Mouse (Mus musculus): Measurements from ENCODE around the gene Olfr446. TPM values are rescaled to one million over a fixed set of nuclear protein-coding genes. Genes with fewer than 3 reads are reported as not detected.

The Olfr446 gene
- polyA plus RNA-seq (2016; fragmentation: Nextera tagmentation; extraction: Ambion mirVana) = not detected in 2 replicates

- 66% methylated on average over 2 of the region's 2 CpGs for WGBS
- no peak within 1 kb of the TSS for H3K4me2 ChIP-seq (replicated peaks)
- no peak for ATAC-seq (ENCODE audit: low FRiP score, low read depth)
- H3K9ac ChIP-seq (replicated peaks) = no peak within 1 kb of the TSS
- no peak within 1 kb of the TSS for H3K27ac ChIP-seq (replicated peaks)
- H3K36me3 ChIP-seq = no peaks in the 10 kb centered on the region
- no peaks in the 10 kb centered on the region for H3K27me3 ChIP-seq
- no peaks in the 10 kb centered on the region for H3K9me3 ChIP-seq
- H3K4me3 ChIP-seq = no peak within 1 kb of the TSS
- no peaks in the 10 kb centered on the region for H3K4me1 ChIP-seq
Measured at GRCm38 (mm10) chr6:42921077-42921476, at the start of gene Olfr446. Olfr446 (plus strand) TSS chr6:42921377.

- Histone ChIP-seq H3K9me3 (no peaks in the 10 kb centered on the region), H3K36me3 (no peaks in the 10 kb centered on the region), H3K27me3 (no peaks in the 10 kb centered on the region), H3K4me1 (no peaks in the 10 kb centered on the region), H3K9ac (replicated peaks) (no peak overlapping the region), H3K4me3 (no peak overlapping the region), H3K27ac (replicated peaks) (no peak overlapping the region), H3K4me2 (replicated peaks) (no peak overlapping the region)
- no peak for ATAC-seq (ENCODE audit: low FRiP score, low read depth)
Measured at GRCm38 (mm10) chr6:42876323-42876722, 44.9 kb upstream of the Olfr446 start.

GRCm38 (mm10) chr6:42890141-42890540, 31.0 kb upstream of the Olfr446 start, which contains the start of gene Olfr448:
Olfr448 (plus strand) TSS chr6:42890441.
- H3K27me3 ChIP-seq = no peaks in the 10 kb centered on the region
- WGBS = 93% methylated on average over 1 of the region's 1 CpGs
- H3K9ac ChIP-seq (replicated peaks) = no peak within 1 kb of the TSS
- ATAC-seq (ENCODE audit: low FRiP score, low read depth) = no peak
- H3K4me1 ChIP-seq = no peaks in the 10 kb centered on the region
- no peak within 1 kb of the TSS for H3K4me2 ChIP-seq (replicated peaks)
- no peaks in the 10 kb centered on the region for H3K36me3 ChIP-seq
- no peaks in the 10 kb centered on the region for H3K9me3 ChIP-seq
- no peak within 1 kb of the TSS for H3K4me3 ChIP-seq
- no peak within 1 kb of the TSS for H3K27ac ChIP-seq (replicated peaks)

- H3K4me1 ChIP-seq = no peaks in the 10 kb centered on the region
- H3K27me3 ChIP-seq = no peaks in the 10 kb centered on the region
- 10% methylated on average over 1 of the region's 1 CpGs for WGBS
- no peaks in the 10 kb centered on the region for H3K9me3 ChIP-seq
- no peak overlapping the region for H3K4me2 ChIP-seq (replicated peaks)
- no peaks in the 10 kb centered on the region for H3K36me3 ChIP-seq
- no peak overlapping the region for H3K27ac ChIP-seq (replicated peaks)
- H3K9ac ChIP-seq (replicated peaks) = no peak overlapping the region
- no peak for ATAC-seq (ENCODE audit: low FRiP score, low read depth)
- H3K4me3 ChIP-seq = no peak overlapping the region
Measured at GRCm38 (mm10) chr6:42900345-42900744, 20.8 kb upstream of the Olfr446 start.

GRCm38 (mm10) chr6:42908578-42908977, 12.6 kb upstream of the Olfr446 start, which contains the start of gene Olfr447:
Olfr447 (plus strand) TSS chr6:42908878.
- ATAC-seq (ENCODE audit: low FRiP score, low read depth) = no peak
- H3K9me3 ChIP-seq = no peaks in the 10 kb centered on the region
- no peak within 1 kb of the TSS for H3K9ac ChIP-seq (replicated peaks)
- no peak within 1 kb of the TSS for H3K4me3 ChIP-seq
- H3K4me2 ChIP-seq (replicated peaks) = no peak within 1 kb of the TSS
- H3K36me3 ChIP-seq = no peaks in the 10 kb centered on the region
- no peak within 1 kb of the TSS for H3K27ac ChIP-seq (replicated peaks)
- H3K27me3 ChIP-seq = no peaks in the 10 kb centered on the region
- no peaks in the 10 kb centered on the region for H3K4me1 ChIP-seq

GRCm38 (mm10) chr6:42948767-42949166, 27.6 kb downstream of the Olfr446 start, which contains the start of gene Olfr444:
Olfr444 (plus strand) TSS chr6:42949067.
- ATAC-seq (ENCODE audit: low FRiP score, low read depth) = no peak

GRCm38 (mm10) chr6:42980377-42980776, 59.2 kb downstream of the Olfr446 start:
- H3K36me3 ChIP-seq = no peaks in the 10 kb centered on the region
- ATAC-seq (ENCODE audit: low FRiP score, low read depth) = peak; percentile 78; the same call in 1 of the 2 replicates
- no peaks in the 10 kb centered on the region for H3K9me3 ChIP-seq
- H3K27ac ChIP-seq (replicated peaks) = no peak overlapping the region
- no peak overlapping the region for H3K4me3 ChIP-seq
- no peak overlapping the region for H3K9ac ChIP-seq (replicated peaks)
- H3K27me3 ChIP-seq = no peaks in the 10 kb centered on the region
- no peak overlapping the region for H3K4me2 ChIP-seq (replicated peaks)
- H3K4me1 ChIP-seq = no peaks in the 10 kb centered on the region

More at GRCm38 (mm10) chr6:42948767-42949166, 27.6 kb downstream of the Olfr446 start, which contains the start of gene Olfr444:
- H3K27ac ChIP-seq (replicated peaks) = no peak within 1 kb of the TSS
- WGBS = 69% methylated on average over 1 of the region's 1 CpGs
- no peaks in the 10 kb centered on the region for H3K27me3 ChIP-seq
- H3K9ac ChIP-seq (replicated peaks) = no peak within 1 kb of the TSS
- no peaks in the 10 kb centered on the region for H3K4me1 ChIP-seq
- H3K9me3 ChIP-seq = no peaks in the 10 kb centered on the region
- H3K36me3 ChIP-seq = no peaks in the 10 kb centered on the region
- H3K4me2 ChIP-seq (replicated peaks) = no peak within 1 kb of the TSS
- no peak within 1 kb of the TSS for H3K4me3 ChIP-seq

Other genes starting within 250 kb of the Olfr446 start
- 182 and 205 TPM in 2 replicates for gene Tcaf1, start 211.3 kb upstream of the Olfr446 start, polyA plus RNA-seq (2016; fragmentation: Nextera tagmentation; extraction: Ambion mirVana)
- not detected in 2 replicates for gene Olfr453, start 182.0 kb upstream of the Olfr446 start, polyA plus RNA-seq (2016; fragmentation: Nextera tagmentation; extraction: Ambion mirVana)
- not detected in 2 replicates for gene Olfr38, start 165.0 kb upstream of the Olfr446 start, polyA plus RNA-seq (2016; fragmentation: Nextera tagmentation; extraction: Ambion mirVana)
- gene Olfr452, start 136.3 kb upstream of the Olfr446 start, polyA plus RNA-seq (2016; fragmentation: Nextera tagmentation; extraction: Ambion mirVana) = not detected in 2 replicates
- gene Olfr450, start 109.4 kb upstream of the Olfr446 start, polyA plus RNA-seq (2016; fragmentation: Nextera tagmentation; extraction: Ambion mirVana) = not detected in 2 replicates
- not detected in 2 replicates for gene Olfr449, start 87.0 kb upstream of the Olfr446 start, polyA plus RNA-seq (2016; fragmentation: Nextera tagmentation; extraction: Ambion mirVana)
- not detected in 2 replicates for gene Olfr448, start 30.9 kb upstream of the Olfr446 start, polyA plus RNA-seq (2016; fragmentation: Nextera tagmentation; extraction: Ambion mirVana)
- gene Olfr447, start 12.5 kb upstream of the Olfr446 start, polyA plus RNA-seq (2016; fragmentation: Nextera tagmentation; extraction: Ambion mirVana) = not detected in 2 replicates
- not detected in 2 replicates for gene Olfr444, start 27.7 kb downstream of the Olfr446 start, polyA plus RNA-seq (2016; fragmentation: Nextera tagmentation; extraction: Ambion mirVana)
- gene Olfr441, start 185.0 kb downstream of the Olfr446 start, polyA plus RNA-seq (2016; fragmentation: Nextera tagmentation; extraction: Ambion mirVana) = not detected in 2 replicates
- gene Olfr237-ps1, start 225.2 kb downstream of the Olfr446 start, polyA plus RNA-seq (2016; fragmentation: Nextera tagmentation; extraction: Ambion mirVana) = not detected in 2 replicates
- not detected in 2 replicates for gene Olfr437, start 241.9 kb downstream of the Olfr446 start, polyA plus RNA-seq (2016; fragmentation: Nextera tagmentation; extraction: Ambion mirVana)

Measured in midbrain, embryonic 12.5 days (tissue).